Mouse (Mus musculus): Measurements from ENCODE around the gene Rbm4b.
"Not testable (repeated sequence)": the region's sequence is repeated elsewhere in the genome, so short reads cannot be mapped to it uniquely, and the experiment has no call there.

Rbm4b gene

GRCm38 (mm10) chr19:4745681-4746080 lies 10.6 kb upstream of the Rbm4b start:
- DNase-seq: no peak

GRCm38 (mm10) chr19:4746611-4747010 lies 9.7 kb upstream of the Rbm4b start:
- no peak for DNase-seq

- DNase-seq: no peak
Measured at GRCm38 (mm10) chr19:4747631-4748312, 8.5 kb upstream of the Rbm4b start.

GRCm38 (mm10) chr19:4748493-4748892 lies 7.8 kb upstream of the Rbm4b start:
- DNase-seq: no peak

- no peak for DNase-seq
Measured at GRCm38 (mm10) chr19:4749975-4750374, 6.3 kb upstream of the Rbm4b start.

GRCm38 (mm10) chr19:4755565-4756192 lies 618 bp upstream of the Rbm4b start:
- peak; percentile 89 for DNase-seq

GRCm38 (mm10) chr19:4756921-4757320 lies 624 bp downstream of the Rbm4b start:
- DNase-seq: no peak

- DNase-seq: not testable (repeated sequence)
Measured at GRCm38 (mm10) chr19:4760544-4760943, 4.2 kb downstream of the Rbm4b start.

GRCm38 (mm10) chr19:4762876-4763275 lies 6.6 kb downstream of the Rbm4b start:
- no peak for DNase-seq

- no peak for DNase-seq
Measured at GRCm38 (mm10) chr19:4767507-4768148, 11.3 kb downstream of the Rbm4b start.

- DNase-seq: no peak
Measured at GRCm38 (mm10) chr19:4772785-4773184, 16.5 kb downstream of the Rbm4b start.

- no peak for DNase-seq
Measured at GRCm38 (mm10) chr19:4782891-4783290, 26.6 kb downstream of the Rbm4b start.

- no peak for DNase-seq
Measured at GRCm38 (mm10) chr19:4785206-4785605, 28.9 kb downstream of the Rbm4b start.

GRCm38 (mm10) chr19:4786313-4786712 lies 30.0 kb downstream of the Rbm4b start:
- no peak for DNase-seq

- peak; percentile 64 for DNase-seq
Measured at GRCm38 (mm10) chr19:4793281-4793830, 37.1 kb downstream of the Rbm4b start.

- peak; percentile 95 for DNase-seq
Measured at GRCm38 (mm10) chr19:4793831-4794422, 37.6 kb downstream of the Rbm4b start, which contains the start of gene Rbm4. TSS of gene Rbm4 (minus strand) at chr19:4793901.

- DNase-seq: no peak
Measured at GRCm38 (mm10) chr19:4795929-4796328, 39.6 kb downstream of the Rbm4b start.

- no peak for DNase-seq
Measured at GRCm38 (mm10) chr19:4797846-4798245, 41.5 kb downstream of the Rbm4b start.

GRCm38 (mm10) chr19:4799083-4799482 lies 42.8 kb downstream of the Rbm4b start:
- no peak for DNase-seq

GRCm38 (mm10) chr19:4802691-4803091 lies 46.4 kb downstream of the Rbm4b start:
- DNase-seq: no peak

GRCm38 (mm10) chr19:4803283-4803682 lies 47.0 kb downstream of the Rbm4b start:
- DNase-seq: no peak

GRCm38 (mm10) chr19:4810309-4810708 lies 54.0 kb downstream of the Rbm4b start:
- DNase-seq: no peak

- no peak for DNase-seq
Measured at GRCm38 (mm10) chr19:4810746-4811062, 54.4 kb downstream of the Rbm4b start.

All from liver (tissue).